Mouse (Mus musculus) hindbrain, embryonic 11.5 days (tissue): ENCODE measurements around the gene Plppr2. TPM values are rescaled to one million over a fixed set of nuclear protein-coding genes. Genes with fewer than 3 reads are reported as not detected.
A peak's percentile ranks its signal among the peaks of the same experiment; 100 is the strongest.

Experiments
- ATAC-seq: fragments of 200-750 bp; cut with Nextera tagmentation; 2 replicates; pipeline ENCODE4 v1.8.0; 2017; ENCODE audit warnings: mild to moderate bottlenecking, moderate TSS enrichment, moderate library complexity; ENCODE audit not compliant: low FRiP score
- DNase-seq: peaks from one replicate; pipeline ENCODE4 v3.0.0-alpha.2; 2015; ENCODE audit warnings: low spot score
- H3K27ac ChIP-seq: fragments of 300-500 bp; sonication (generic); 2 replicates; pipeline ENCODE4 v1.5.1; 2014; ENCODE audit warnings: mild to moderate bottlenecking, low read depth, low read length
- H3K27me3 ChIP-seq: fragments of 300-500 bp; sonication (generic); 2 replicates; pipeline ENCODE4 v1.6.1; 2014; ENCODE audit warnings: mild to moderate bottlenecking, low read length, moderate library complexity, mixed read lengths; ENCODE audit not compliant: control insufficient read depth, insufficient read depth
- H3K36me3 ChIP-seq: fragments of 300-500 bp; sonication (generic); 2 replicates; pipeline ENCODE4 v1.6.1; 2014; ENCODE audit warnings: mild to moderate bottlenecking, low read length, moderate library complexity, mixed read lengths; ENCODE audit not compliant: control insufficient read depth, insufficient read depth
- H3K4me1 ChIP-seq: fragments of 300-500 bp; sonication (generic); replicated peaks from 2 replicates; pipeline ENCODE4 v1.6.1; 2014; ENCODE audit warnings: low read length, mixed read lengths; ENCODE audit not compliant: control insufficient read depth, insufficient read depth
- H3K4me2 ChIP-seq: fragments of 300-500 bp; sonication (generic); replicated peaks from 2 replicates; pipeline ENCODE4 v1.6.1; 2014; ENCODE audit warnings: mild to moderate bottlenecking, low read depth, low read length
- H3K4me3 ChIP-seq: fragments of 300-500 bp; sonication (generic); 2 replicates; pipeline ENCODE4 v1.5.1; 2014; ENCODE audit warnings: low read depth, low read length
- H3K9ac ChIP-seq: fragments of 300-500 bp; sonication (generic); 2 replicates; pipeline ENCODE4 v1.6.1; 2014; ENCODE audit warnings: low read depth, low read length
- H3K9me3 ChIP-seq: fragments of 300-500 bp; sonication (generic); 2 replicates; pipeline ENCODE4 v1.6.1; 2016; ENCODE audit warnings: low read length; ENCODE audit not compliant: control insufficient read depth
- WGBS: fragments of 180-500 bp; shearing (Covaris S2); extraction: QIAGEN DNeasy Blood & Tissue Kit; methylation state at CpG from one replicate; pipeline ENCODE4 v1.1.7; 2014; 5-methylcytosine and 5-hydroxymethylcytosine counted together
- polyA plus RNA-seq: library from polyadenylated mRNA; unstranded; fragments of >200 nt; fragmentation: Nextera tagmentation; extraction: Ambion mirVana; gene quantifications from 2 replicates; pipeline ENCODE4 v1.2.1, GENCODE M21; 2014

Gene Plppr2
- polyA plus RNA-seq, 1 experiment from 2014 or later, result 22.3 TPM

GRCm38 (mm10) chr9:21977331-21977730 lies 40.5 kb downstream of the Plppr2 start:
- H3K27ac ChIP-seq, result no peak overlapping the region
- WGBS, result 89% methylated on average over 5 of the region's 5 CpGs
- H3K36me3 ChIP-seq, result no peaks in the 10 kb centered on the region
- H3K9me3 ChIP-seq, result no peaks in the 10 kb centered on the region
- H3K4me1 ChIP-seq, result no peaks in the 10 kb centered on the region
- no peaks in the 10 kb centered on the region for H3K27me3 ChIP-seq
- no peak overlapping the region for H3K9ac ChIP-seq
- DNase-seq, result no peak
- no peak overlapping the region for H3K4me2 ChIP-seq
- ATAC-seq, result no peak
- H3K4me3 ChIP-seq, result no peak overlapping the region

- WGBS, result 17% methylated on average over 2 of the region's 2 CpGs
- Histone ChIP-seq H3K4me3 (no peak overlapping the region), H3K27me3 (no peaks in the 10 kb centered on the region), H3K36me3 (no peaks in the 10 kb centered on the region), H3K4me2 (no peak overlapping the region), H3K9ac (no peak overlapping the region), H3K4me1 (no peaks in the 10 kb centered on the region), H3K9me3 (no peaks in the 10 kb centered on the region), H3K27ac (no peak overlapping the region)
- ATAC-seq (no peak), DNase-seq (peak; percentile 42)
These were observed 41.1 kb downstream of the Plppr2 start for GRCm38 (mm10) chr9:21977972-21978371.

DNA sequence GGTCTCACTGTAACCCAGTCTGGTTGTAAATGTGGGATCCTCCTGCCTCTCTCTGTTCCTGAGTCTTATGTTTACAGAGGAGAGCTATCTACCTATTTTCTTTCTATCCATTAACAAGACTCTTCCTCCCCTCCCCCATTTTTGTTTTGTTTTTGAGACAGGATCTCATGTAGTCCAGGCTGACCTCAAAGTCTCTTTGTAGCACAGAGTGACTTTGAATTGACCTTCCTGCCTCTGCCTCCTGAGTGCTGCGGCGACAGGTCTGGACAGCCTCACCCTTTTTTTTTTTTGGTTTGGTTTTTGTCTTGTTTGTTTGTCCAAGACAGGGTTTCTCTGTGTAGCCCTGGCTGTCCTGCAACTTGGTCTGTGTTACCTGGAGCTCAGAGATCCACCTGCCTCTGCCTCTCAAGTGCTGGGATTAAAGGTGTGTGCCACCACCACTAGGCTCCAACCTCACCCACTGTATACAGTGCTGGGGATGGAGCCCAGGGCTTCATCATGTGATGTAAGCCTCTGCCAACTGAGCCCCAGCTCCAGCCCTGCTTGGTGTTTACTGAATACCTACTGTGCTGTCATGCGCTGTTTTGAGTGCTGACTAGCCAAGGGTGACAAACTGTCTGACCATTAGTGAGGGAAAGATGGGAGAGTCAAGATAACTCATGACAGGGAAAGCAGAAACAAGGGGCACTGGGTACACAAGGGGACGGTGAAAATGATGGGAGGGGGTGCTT lies 41.7 kb downstream of the Plppr2 start:
- Histone ChIP-seq H3K4me1 (no peaks in the 10 kb centered on the region), H3K27me3 (no peaks in the 10 kb centered on the region), H3K4me2 (no peak overlapping the region), H3K27ac (no peak overlapping the region), H3K36me3 (no peaks in the 10 kb centered on the region), H3K9ac (no peak overlapping the region), H3K9me3 (no peaks in the 10 kb centered on the region), H3K4me3 (no peak overlapping the region)
- WGBS, result 91% methylated on average over 4 of the region's 4 CpGs
- ATAC-seq, result no peak
- DNase-seq, result no peak

- peaks cover 27% of the 10 kb centered on the region for H3K27me3 ChIP-seq
- H3K4me3 ChIP-seq, result no peak overlapping the region
- H3K36me3 ChIP-seq, result no peaks in the 10 kb centered on the region
- DNase-seq (no peak), ATAC-seq (no peak)
- no peaks in the 10 kb centered on the region; the same call in 1 of the 2 replicates for H3K4me1 ChIP-seq
- H3K4me2 ChIP-seq, result no peak overlapping the region
- WGBS, result 34% methylated on average over 3 of the region's 3 CpGs
- no peaks in the 10 kb centered on the region for H3K9me3 ChIP-seq
- no peak overlapping the region for H3K27ac ChIP-seq
- no peak overlapping the region for H3K9ac ChIP-seq
These were observed 47.1 kb downstream of the Plppr2 start for GRCm38 (mm10) chr9:21983911-21984310.

GRCm38 (mm10) chr9:21987592-21988342 lies 50.9 kb downstream of the Plppr2 start:
- H3K4me3 ChIP-seq, result peak overlapping the region; percentile 27
- no peaks in the 10 kb centered on the region for H3K9me3 ChIP-seq
- H3K9ac ChIP-seq, result no peak overlapping the region
- ATAC-seq (no peak), DNase-seq (peak; percentile 23)
- H3K4me1 ChIP-seq, result peaks cover 4% of the 10 kb centered on the region; the same call in 1 of the 2 replicates
- H3K4me2 ChIP-seq, result no peak overlapping the region
- no peak overlapping the region for H3K27ac ChIP-seq
- peaks cover 60% of the 10 kb centered on the region for H3K27me3 ChIP-seq
- 9% methylated on average over 33 of the region's 36 CpGs for WGBS
- no peaks in the 10 kb centered on the region for H3K36me3 ChIP-seq

- peak; percentile 31; the same call in 1 of the 2 replicates for ATAC-seq
- Histone ChIP-seq H3K27ac (no peak overlapping the region), H3K4me2 (peak overlapping the region; percentile 46), H3K9ac (0 out of 2 replicates have a peak overlapping the region, but pooled peaks have one; percentile 4), H3K4me1 (peaks cover 4% of the 10 kb centered on the region; the same call in 1 of the 2 replicates), H3K36me3 (no peaks in the 10 kb centered on the region), H3K27me3 (peaks cover 60% of the 10 kb centered on the region), H3K9me3 (no peaks in the 10 kb centered on the region), H3K4me3 (peak overlapping the region; percentile 27)
- peak; percentile 46 for DNase-seq
- under 1% methylated on average over 31 of the region's 32 CpGs for WGBS
These were observed 51.7 kb downstream of the Plppr2 start for GRCm38 (mm10) chr9:21988421-21989101.

- Histone ChIP-seq H3K4me2 (peak within 1 kb of the TSS; percentile 46), H3K27me3 (peaks cover 60% of the 10 kb centered on the region), H3K27ac (no peak within 1 kb of the TSS), H3K9me3 (no peaks in the 10 kb centered on the region), H3K36me3 (no peaks in the 10 kb centered on the region), H3K4me1 (peaks cover 4% of the 10 kb centered on the region; the same call in 1 of the 2 replicates), H3K4me3 (peak within 1 kb of the TSS; percentile 27), H3K9ac (0 out of 2 replicates have a peak within 1 kb of the TSS, but pooled peaks have one; percentile 4)
- WGBS, result 1% methylated on average over 42 of the region's 42 CpGs
- DNase-seq, result peak; percentile 55
- ATAC-seq, result peak; percentile 45; the same call in 1 of the 2 replicates
These were observed 52.6 kb downstream of the Plppr2 start, which contains the start of gene Rgl3 for GRCm38 (mm10) chr9:21989230-21990110. Rgl3 (minus strand) TSS chr9:21989446.

- Histone ChIP-seq H3K27me3 (peaks cover 50% of the 10 kb centered on the region), H3K36me3 (no peaks in the 10 kb centered on the region), H3K27ac (no peak overlapping the region), H3K4me3 (no peak overlapping the region), H3K9ac (no peak overlapping the region), H3K4me2 (no peak overlapping the region), H3K9me3 (no peaks in the 10 kb centered on the region), H3K4me1 (peaks cover 4% of the 10 kb centered on the region; the same call in 1 of the 2 replicates)
- DNase-seq (no peak), ATAC-seq (no peak)
- WGBS, result 79% methylated on average over 4 of the region's 4 CpGs
These were observed 55.4 kb downstream of the Plppr2 start for GRCm38 (mm10) chr9:21992227-21992626.
